Mouse (Mus musculus): ENCODE results near the gene Gm28230.

DNA sequence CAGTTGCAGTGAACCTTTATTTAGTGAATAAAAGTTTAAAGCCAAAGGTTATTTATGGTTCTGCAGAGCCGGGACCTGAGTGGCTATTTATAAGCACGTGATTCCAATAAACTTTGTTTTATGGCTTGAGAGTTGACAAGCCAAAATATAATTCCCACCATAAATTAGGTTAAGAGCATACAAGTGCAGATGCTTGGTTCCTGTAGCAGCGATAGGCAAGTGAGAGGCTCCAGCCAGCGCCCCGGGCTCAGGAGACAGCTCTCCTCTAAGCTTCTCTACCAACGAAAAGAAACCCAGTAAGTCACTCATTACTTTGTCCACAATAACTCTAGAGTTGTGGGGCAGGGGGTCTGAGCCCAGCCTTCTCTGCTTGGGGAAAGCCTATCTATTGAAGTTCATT lies 4.6 kb upstream of the Gm28230 start:
- TF ChIP-seq CTCF (IDR thresholded peaks at IDR 0.05; ENCODE audit: insufficient read depth, low read length) (no peak), POLR2A (IDR thresholded peaks at IDR 0.05; ENCODE audit: borderline replicate concordance, extremely low read depth, low read depth, low read length) (no peak)

Data from lung, adult 2 months (tissue).